Mouse (Mus musculus) liver, postnatal 0 days (tissue): ENCODE measurements around the gene 9930022D16Rik. TPM values are rescaled to one million over a fixed set of nuclear protein-coding genes. Genes with fewer than 3 reads are reported as not detected.

Source experiments
- ATAC-seq: fragments of 200-750 bp; cut with Nextera tagmentation; 2 replicates; pipeline ENCODE4 v1.8.0; 2017; ENCODE audit warnings: mild to moderate bottlenecking, moderate library complexity
- DNase-seq: peaks from one replicate; pipeline ENCODE4 v3.0.0-alpha.2; 2016
- H3K27ac ChIP-seq: fragments of 300-500 bp; sonication (generic); 2 replicates; pipeline ENCODE4 v1.5.1; 2014; ENCODE audit warnings: antibody characterized with exemption, moderate library complexity, mild to moderate bottlenecking, low read depth
- H3K27me3 ChIP-seq: fragments of 300-500 bp; sonication (generic); 2 replicates; pipeline ENCODE4 v1.6.1; 2014; ENCODE audit warnings: low read length, control low read depth, mixed read lengths; ENCODE audit not compliant: insufficient read depth
- H3K36me3 ChIP-seq: fragments of 300-500 bp; sonication (generic); replicated peaks from 2 replicates; pipeline ENCODE4 v1.6.1; 2014; ENCODE audit warnings: mild to moderate bottlenecking, control low read depth, low read length, moderate library complexity, mixed read lengths; ENCODE audit not compliant: insufficient read depth
- H3K4me1 ChIP-seq: fragments of 300-500 bp; sonication (generic); 2 replicates; pipeline ENCODE4 v1.6.1; 2014; ENCODE audit warnings: antibody characterized with exemption, mild to moderate bottlenecking, control low read depth; ENCODE audit not compliant: insufficient read depth
- H3K4me2 ChIP-seq: fragments of 300-500 bp; sonication (generic); 2 replicates; pipeline ENCODE4 v1.6.1; 2014; ENCODE audit warnings: low read depth, mild to moderate bottlenecking, low read length, moderate library complexity, mixed read lengths
- H3K4me3 ChIP-seq: fragments of 300-500 bp; sonication (generic); 2 replicates; pipeline ENCODE4 v1.5.1; 2014; ENCODE audit warnings: low read depth, low read length
- H3K9ac ChIP-seq: fragments of 300-500 bp; sonication (generic); replicated peaks from 2 replicates; pipeline ENCODE4 v1.6.1; 2014; ENCODE audit warnings: mild to moderate bottlenecking, moderate library complexity
- H3K9me3 ChIP-seq: fragments of 300-500 bp; sonication (generic); 2 replicates; pipeline ENCODE4 v1.6.1; 2016; ENCODE audit warnings: mild to moderate bottlenecking, control low read depth, low read length, mixed read lengths
- CTCF ChIP-seq: sonication (generic); IDR thresholded peaks from 2 replicates; pipeline ENCODE4 v1.5.1; 2016; ENCODE audit warnings: antibody characterized with exemption, low read depth
- EP300 ChIP-seq: IDR thresholded peaks from 2 replicates; pipeline ENCODE4 v1.6.1; 2016; ENCODE audit warnings: antibody characterized with exemption, low read depth, mild to moderate bottlenecking
- WGBS: fragments of 180-500 bp; shearing (Covaris S2); extraction: QIAGEN DNeasy Blood & Tissue Kit; methylation state at CpG from one replicate; pipeline ENCODE4 v1.1.7; 2014; ENCODE audit not compliant: insufficient replicate concordance; 5-methylcytosine and 5-hydroxymethylcytosine counted together
- microRNA-seq: library from miRNA; unstranded; fragments of <30 nt; microRNA quantifications from one replicate; pipeline ENCODE4, GENCODE M21; 2016
- polyA plus RNA-seq: library from polyadenylated mRNA; unstranded; fragments of >200 nt; fragmentation: Nextera tagmentation; extraction: Ambion mirVana; gene quantifications from 2 replicates; pipeline ENCODE4 v1.2.1, GENCODE M21; 2015

Gene 9930022D16Rik
- polyA plus RNA-seq, 1 experiment from 2014 or later = not detected

DNA sequence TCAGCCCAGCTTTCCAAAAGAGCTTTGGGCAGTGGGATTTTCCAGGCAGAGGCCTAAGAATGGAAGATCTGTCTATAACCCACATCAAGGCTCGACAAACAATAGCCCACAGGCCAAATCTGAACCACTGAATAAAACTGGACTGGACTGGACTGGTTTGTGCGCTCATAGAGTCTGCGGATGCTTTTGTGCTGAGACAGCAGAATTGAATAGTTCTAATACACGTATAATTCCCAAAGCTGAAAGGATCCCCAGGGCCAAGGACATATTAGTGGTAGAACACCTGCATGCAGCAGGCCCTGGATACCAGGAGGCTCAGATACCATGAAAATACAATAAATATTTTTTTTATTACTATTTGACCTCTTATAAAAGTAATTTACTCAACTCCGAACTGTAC is 42.5 kb downstream of the 9930022D16Rik start:
- H3K4me2 ChIP-seq = no peak overlapping the region
- no peaks in the 10 kb centered on the region for H3K27me3 ChIP-seq
- no peaks in the 10 kb centered on the region for H3K4me1 ChIP-seq
- H3K9me3 ChIP-seq = no peaks in the 10 kb centered on the region
- no peak overlapping the region for H3K9ac ChIP-seq
- TF ChIP-seq CTCF = no peak
- no peak for TF ChIP-seq EP300
- no peak overlapping the region for H3K27ac ChIP-seq
- no peak overlapping the region for H3K4me3 ChIP-seq
- 92% methylated on average over 5 of the region's 5 CpGs for WGBS
- ATAC-seq (no peak), DNase-seq (no peak)
- H3K36me3 ChIP-seq = peaks cover 86% of the 10 kb centered on the region

GRCm38 (mm10) chr11:109458165-109458564 is 44.4 kb downstream of the 9930022D16Rik start:
- H3K36me3 ChIP-seq = peaks cover 86% of the 10 kb centered on the region
- TF ChIP-seq EP300 (no peak), CTCF (no peak)
- ATAC-seq = no peak

GRCm38 (mm10) chr11:109460586-109460985 is 46.9 kb downstream of the 9930022D16Rik start:
- WGBS = 57% methylated on average over 5 of the region's 5 CpGs
- Histone ChIP-seq H3K27ac (no peak overlapping the region), H3K9me3 (no peaks in the 10 kb centered on the region), H3K27me3 (no peaks in the 10 kb centered on the region), H3K4me3 (no peak overlapping the region), H3K4me1 (0 out of 2 replicates have a peak, but pooled peaks cover 3% of the 10 kb centered on the region), H3K36me3 (peaks cover 78% of the 10 kb centered on the region), H3K4me2 (no peak overlapping the region), H3K9ac (no peak overlapping the region)
- no peak for TF ChIP-seq EP300
- TF ChIP-seq CTCF = no peak
- DNase-seq (no peak), ATAC-seq (no peak)

More at GRCm38 (mm10) chr11:109458165-109458564, 44.4 kb downstream of the 9930022D16Rik start:
- Histone ChIP-seq H3K4me1 (no peaks in the 10 kb centered on the region), H3K9ac (no peak overlapping the region), H3K27ac (no peak overlapping the region), H3K9me3 (no peaks in the 10 kb centered on the region), H3K27me3 (no peaks in the 10 kb centered on the region), H3K4me2 (no peak overlapping the region), H3K4me3 (no peak overlapping the region)
- no peak for DNase-seq
- WGBS = 97% methylated on average over 11 of the region's 11 CpGs

DNA sequence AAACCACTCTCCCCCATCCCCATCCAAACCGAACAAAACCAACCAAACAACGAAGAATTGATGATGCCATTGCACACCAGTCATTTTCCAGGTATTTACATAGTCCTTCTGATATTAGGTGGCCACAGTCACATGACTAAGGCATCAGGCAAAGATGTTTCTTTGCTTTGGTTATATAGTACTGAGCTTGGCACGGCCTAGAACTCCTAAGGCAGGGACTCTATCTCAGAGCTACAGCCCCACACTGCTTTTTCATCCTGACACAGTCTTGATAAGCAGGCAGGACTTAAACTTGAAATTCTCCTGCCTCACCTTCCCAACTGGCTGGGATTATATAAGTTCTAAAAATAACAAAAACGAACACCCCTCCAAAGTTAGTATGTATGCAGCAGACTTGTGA is 51.4 kb downstream of the 9930022D16Rik start:
- WGBS = 69% methylated on average over 4 of the region's 4 CpGs
- peak overlapping the region; percentile 66; the same call in 1 of the 2 replicates for H3K27ac ChIP-seq
- peaks cover 20% of the 10 kb centered on the region for H3K4me1 ChIP-seq
- H3K36me3 ChIP-seq = peaks cover 46% of the 10 kb centered on the region
- H3K9me3 ChIP-seq = no peaks in the 10 kb centered on the region
- H3K4me3 ChIP-seq = no peak overlapping the region
- peak overlapping the region; percentile 11; the same call in 1 of the 2 replicates for H3K9ac ChIP-seq
- DNase-seq (no peak), ATAC-seq (peak; percentile 87)
- no peaks in the 10 kb centered on the region for H3K27me3 ChIP-seq
- TF ChIP-seq CTCF (no peak), EP300 (peak; percentile 86)
- peak overlapping the region; percentile 29; the same call in 1 of the 2 replicates for H3K4me2 ChIP-seq

DNA sequence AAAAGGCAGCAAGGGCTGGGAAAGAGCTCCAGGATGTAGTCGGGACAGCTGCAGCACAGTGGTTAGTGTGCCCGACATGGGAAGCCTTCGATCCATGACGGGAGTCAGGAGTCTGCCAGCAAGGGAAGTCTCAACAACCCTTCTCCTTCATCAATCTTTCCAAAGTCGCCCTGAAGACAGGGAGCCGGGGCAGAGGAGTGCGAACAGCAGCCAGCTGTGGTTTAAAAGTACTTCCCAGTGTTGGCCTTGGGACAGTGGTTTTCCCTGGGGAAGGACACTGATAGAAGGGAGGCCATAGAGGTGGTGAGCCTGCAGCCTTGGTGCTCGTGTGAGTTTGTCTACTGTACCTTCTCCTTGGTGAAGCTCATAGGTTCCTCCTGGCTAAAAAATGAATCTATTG is 53.3 kb downstream of the 9930022D16Rik start:
- no peaks in the 10 kb centered on the region for H3K27me3 ChIP-seq
- H3K27ac ChIP-seq = no peak overlapping the region
- DNase-seq = no peak
- no peak for ATAC-seq
- H3K36me3 ChIP-seq = peaks cover 34% of the 10 kb centered on the region
- no peak overlapping the region for H3K4me2 ChIP-seq
- H3K4me1 ChIP-seq = peaks cover 29% of the 10 kb centered on the region
- no peaks in the 10 kb centered on the region for H3K9me3 ChIP-seq
- H3K9ac ChIP-seq = no peak overlapping the region
- H3K4me3 ChIP-seq = no peak overlapping the region
- WGBS = 85% methylated on average over 8 of the region's 8 CpGs
- TF ChIP-seq EP300 (no peak), CTCF (no peak)

DNA sequence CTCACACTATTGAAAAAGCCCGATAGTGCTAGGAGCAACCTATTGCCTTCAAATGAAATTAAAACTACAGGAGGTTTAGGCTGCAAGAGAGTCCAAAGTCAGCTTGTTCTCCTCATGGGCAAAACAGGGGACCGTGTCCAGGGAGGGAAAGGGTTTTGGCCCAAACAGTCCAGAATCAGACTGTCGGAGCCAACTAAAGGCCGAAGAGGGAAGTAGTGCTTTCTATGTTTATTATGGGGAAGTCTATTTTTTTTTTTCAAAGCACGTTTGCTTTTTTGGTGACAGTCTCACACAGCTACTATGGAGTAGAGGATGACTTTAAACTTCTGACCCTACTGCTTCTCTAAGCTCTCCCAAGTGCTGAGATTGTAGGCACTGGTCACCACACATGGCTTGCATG is 54.4 kb downstream of the 9930022D16Rik start:
- Histone ChIP-seq H3K9ac (no peak overlapping the region; the same call in 1 of the 2 replicates), H3K27ac (no peak overlapping the region)

More for the DNA sequence above, 54.4 kb downstream of the 9930022D16Rik start:
- ATAC-seq = no peak
- no peak for DNase-seq
- no peaks in the 10 kb centered on the region for H3K27me3 ChIP-seq
- peaks cover 22% of the 10 kb centered on the region for H3K36me3 ChIP-seq
- H3K4me2 ChIP-seq = peak overlapping the region; percentile 95
- 52% methylated on average over 5 of the region's 5 CpGs for WGBS
- no peak for TF ChIP-seq CTCF
- no peak for TF ChIP-seq EP300
- no peaks in the 10 kb centered on the region for H3K9me3 ChIP-seq
- no peak overlapping the region for H3K4me3 ChIP-seq
- peaks cover 29% of the 10 kb centered on the region for H3K4me1 ChIP-seq

Small RNA genes lying within 50 kb of the gene (microRNA-seq; reads per million reads assigned to microRNA genes)
- gene Gm25540 = not detected

Other genes with a start within 250 kb of the 9930022D16Rik start
- 0.11 TPM in 1 of 2 replicates, not detected in the other for gene Rgs9, start 115.8 kb upstream of the 9930022D16Rik start, polyA plus RNA-seq
- 28.4 and 30.6 TPM in 2 replicates for gene Gna13, start 51.1 kb upstream of the 9930022D16Rik start, polyA plus RNA-seq
- 9.4 and 11.0 TPM in 2 replicates for gene Amz2, start 12.0 kb downstream of the 9930022D16Rik start, polyA plus RNA-seq
- 11.8 and 13.1 TPM in 2 replicates for gene Arsg, start 59.5 kb downstream of the 9930022D16Rik start, polyA plus RNA-seq
- 18.8 and 19.0 TPM in 2 replicates for gene Slc16a6, start 59.7 kb downstream of the 9930022D16Rik start, polyA plus RNA-seq
- gene Wipi1, start 198.1 kb downstream of the 9930022D16Rik start, polyA plus RNA-seq = 17.6 TPM in 2 replicates
- gene Prkar1a, start 235.5 kb downstream of the 9930022D16Rik start, polyA plus RNA-seq = 118 and 124 TPM in 2 replicates